Mouse (Mus musculus) brain, embryonic 14.5 days (tissue): ENCODE results near the gene Grin1.
A peak's percentile ranks its signal among the peaks of the same experiment; 100 is the strongest.

Experiments used
- CTCF ChIP-seq: fragments of 200-500 bp; IDR thresholded peaks from 2 replicates; pipeline ENCODE4 v1.5.1; 2012; ENCODE audit warnings: inconsistent platforms, mild to moderate bottlenecking, moderate library complexity, borderline replicate concordance; ENCODE audit not compliant: insufficient read depth, insufficient read length; ENCODE audit errors: extremely low read depth
- POLR2A ChIP-seq: fragments of 200-500 bp; IDR thresholded peaks from 2 replicates; pipeline ENCODE4 v1.6.1; 2012; ENCODE audit warnings: mild to moderate bottlenecking, inconsistent platforms, borderline replicate concordance; ENCODE audit not compliant: poor library complexity, insufficient read depth, insufficient read length, severe bottlenecking; ENCODE audit errors: extremely low read depth

- no peak for TF ChIP-seq POLR2A
- peak; percentile 87 for TF ChIP-seq CTCF
These were observed 26.1 kb downstream of the Grin1 start for GRCm38 (mm10) chr2:25292856-25293255.
